Comparison of ENCODE assay signal across 17 mouse cellular contexts in the genomic region with DNA sequence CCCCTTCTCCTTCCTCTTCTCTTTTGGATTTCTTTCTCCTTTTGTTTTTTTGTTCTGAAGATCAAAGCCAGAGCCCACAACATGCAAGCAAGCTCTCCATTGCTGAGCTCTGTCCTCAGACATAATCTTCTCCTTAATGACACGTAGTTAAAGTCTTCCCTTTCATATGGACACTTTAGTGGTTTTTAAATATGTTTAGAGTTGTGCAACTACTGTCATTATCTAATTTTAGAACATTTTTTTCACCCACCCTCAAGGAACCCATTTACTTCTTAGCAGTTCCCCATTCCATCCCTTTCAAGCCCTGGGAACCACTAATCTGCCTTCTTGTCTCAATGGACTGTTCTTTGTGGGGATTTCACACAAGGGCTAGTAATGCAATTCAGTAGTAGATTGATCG. TPM values are rescaled to one million over a fixed set of nuclear protein-coding genes. Genes with fewer than 3 reads are reported as not detected.
"Had no signal": no experiment of that assay in that cellular context is flagged by ENCODE, and none has a peak within 500 bp of the region (broad histone marks: within the 10 kb centered on the region; RNA-seq: fewer than 3 reads in every experiment).

No protein-coding gene starts in this region.

- ATAC-seq: intestine, embryonic 16.5 days; midbrain, embryonic 15.5 days had no signal

- H3K27ac ChIP-seq: kidney, embryonic 15.5 days; left cerebral cortex, adult 2 months; limb, embryonic 15.5 days; liver, embryonic 13.5 days; midbrain, embryonic 15.5 days; neural tube, embryonic 13.5 days; stomach, postnatal 0 days had no signal

- H3K27me3 ChIP-seq: kidney, embryonic 15.5 days; limb, embryonic 15.5 days; midbrain, embryonic 15.5 days; neural tube, embryonic 13.5 days had no signal

- H3K36me3 ChIP-seq: kidney, embryonic 15.5 days; limb, embryonic 15.5 days; liver, embryonic 13.5 days; midbrain, embryonic 15.5 days; neural tube, embryonic 13.5 days had no signal

- H3K4me2 ChIP-seq: kidney, embryonic 15.5 days; limb, embryonic 15.5 days; liver, embryonic 13.5 days; midbrain, embryonic 11.5 days; midbrain, embryonic 15.5 days; neural tube, embryonic 13.5 days had no signal

- H3K9me3 ChIP-seq: kidney, embryonic 15.5 days; limb, embryonic 15.5 days; liver, embryonic 13.5 days; megakaryocyte, embryonic 14.5 days; midbrain, embryonic 15.5 days; neural tube, embryonic 13.5 days had no signal

- DNase-seq: kidney, adult 2 months; kidney, postnatal 14 days; liver, embryonic 13.5 days; right cerebral cortex, postnatal 14 days; thymus, postnatal 4 days had no signal

- H3K4me3 ChIP-seq: kidney, embryonic 15.5 days; left cerebral cortex, adult 2 months; limb, embryonic 15.5 days; liver, embryonic 13.5 days; megakaryocyte, embryonic 14.5 days; midbrain, embryonic 15.5 days; neural tube, embryonic 13.5 days had no signal

- H3K9ac ChIP-seq: kidney, embryonic 15.5 days; limb, embryonic 15.5 days; liver, embryonic 13.5 days; midbrain, embryonic 15.5 days; neural tube, embryonic 13.5 days had no signal

- H3K4me1 ChIP-seq: liver, embryonic 13.5 days had no signal

RNA-seq across cellular contexts. Expression of a gene that starts 46.2 kb away (rescaled TPM):
- total RNA-seq: layer of hippocampus, postnatal 25 days had no signal
- polyA plus RNA-seq: midbrain, embryonic 11.5 days; neural tube, embryonic 13.5 days had no signal

RNA-seq across cellular contexts. Expression of a gene that starts 48.5 kb away (rescaled TPM):
- total RNA-seq: layer of hippocampus, postnatal 25 days; left cerebral cortex, adult 2 months; left cerebral cortex, postnatal 14 days had no signal
- polyA plus RNA-seq: limb, embryonic 15.5 days; liver, embryonic 13.5 days; midbrain, embryonic 15.5 days; neural tube, embryonic 13.5 days; small intestine, adult 2 months had no signal
